Mouse (Mus musculus) lung, adult 10 weeks (tissue): ENCODE measurements around the gene Araf. TPM values are rescaled to one million over a fixed set of nuclear protein-coding genes. Genes with fewer than 3 reads are reported as not detected.

Experiments
- polyA plus RNA-seq: library from polyadenylated mRNA; stranded (reverse); fragments of 350-450 nt; fragmentation: Illumina TruSeq; extraction: RNeasy Lipid Tissue Mini Kit (QIAGEN cat#74804); gene quantifications from one replicate; pipeline ENCODE4 v1.2.3, GENCODE M21; 2014; ENCODE audit warnings: low read depth, low replicate concordance; ENCODE audit not compliant: insufficient read depth

Gene Araf
- polyA plus RNA-seq: 49.2 TPM

GRCm38 (mm10) chrX:20797681-20798080 is at the start of gene Araf:
Araf (plus strand) TSS chrX:20797814.

GRCm38 (mm10) chrX:20869962-20870513 is 72.4 kb downstream of the Araf start, which contains the start of gene Timp1:
Timp1 (plus strand) TSS chrX:20870166.

Other genes with a start within 250 kb of the Araf start
- gene Rgn, start 248.0 kb upstream of the Araf start, polyA plus RNA-seq: 0.43 TPM
- 15.1 TPM for gene Rbm10, start 180.3 kb upstream of the Araf start, polyA plus RNA-seq
- gene Ndufb11, start 180.2 kb upstream of the Araf start, polyA plus RNA-seq: 237 TPM
- 73.2 TPM for gene Uba1, start 139.5 kb upstream of the Araf start, polyA plus RNA-seq
- 45.6 TPM for gene Cdk16, start 109.9 kb upstream of the Araf start, polyA plus RNA-seq
- gene Usp11, start 93.9 kb upstream of the Araf start, polyA plus RNA-seq: 5.2 TPM
- 19.8 TPM for gene Timp1, start 72.4 kb downstream of the Araf start, polyA plus RNA-seq
- gene Syn1, start 123.2 kb downstream of the Araf start, polyA plus RNA-seq: 0.33 TPM
- 32.9 TPM for gene Cfp, start 133.7 kb downstream of the Araf start, polyA plus RNA-seq
- gene Elk1, start 152.8 kb downstream of the Araf start, polyA plus RNA-seq: 3.6 TPM
- 43.8 TPM for gene Uxt, start 164.2 kb downstream of the Araf start, polyA plus RNA-seq